Mouse (Mus musculus) spleen, postnatal 14 days (tissue): Measurements from ENCODE around the gene Angptl2.

Experiments used
- DNase-seq, 2 experiments: peaks; one replicate each; pipeline ENCODE4 v3.0.0; 2021 to 2022; ENCODE audit warnings: low spot score in 2 of 2

Gene Angptl2

GRCm38 (mm10) chr2:33230701-33231100 is 14.8 kb downstream of the Angptl2 start:
- no peak for DNase-seq

DNA sequence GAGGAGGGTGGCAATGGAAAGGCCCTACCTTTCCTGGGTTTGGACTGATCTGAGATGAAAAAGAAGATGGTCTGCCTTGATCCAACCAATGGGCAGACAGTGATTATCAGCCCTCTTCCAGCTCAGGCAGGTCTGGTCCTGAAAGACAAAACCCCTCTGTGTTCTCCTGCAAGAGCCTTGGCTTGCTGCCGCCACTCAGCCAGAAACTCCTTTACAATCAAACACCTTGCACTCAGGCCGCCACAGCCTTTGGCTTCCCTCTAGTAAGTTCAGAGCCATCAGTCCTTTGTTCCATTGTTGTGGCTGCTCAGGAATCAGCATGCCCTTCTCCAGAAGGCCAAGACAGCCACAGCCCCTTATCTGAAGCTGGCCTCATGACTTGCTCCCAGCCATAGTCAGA is 15.9 kb downstream of the Angptl2 start:
- DNase-seq, result no peak

DNA sequence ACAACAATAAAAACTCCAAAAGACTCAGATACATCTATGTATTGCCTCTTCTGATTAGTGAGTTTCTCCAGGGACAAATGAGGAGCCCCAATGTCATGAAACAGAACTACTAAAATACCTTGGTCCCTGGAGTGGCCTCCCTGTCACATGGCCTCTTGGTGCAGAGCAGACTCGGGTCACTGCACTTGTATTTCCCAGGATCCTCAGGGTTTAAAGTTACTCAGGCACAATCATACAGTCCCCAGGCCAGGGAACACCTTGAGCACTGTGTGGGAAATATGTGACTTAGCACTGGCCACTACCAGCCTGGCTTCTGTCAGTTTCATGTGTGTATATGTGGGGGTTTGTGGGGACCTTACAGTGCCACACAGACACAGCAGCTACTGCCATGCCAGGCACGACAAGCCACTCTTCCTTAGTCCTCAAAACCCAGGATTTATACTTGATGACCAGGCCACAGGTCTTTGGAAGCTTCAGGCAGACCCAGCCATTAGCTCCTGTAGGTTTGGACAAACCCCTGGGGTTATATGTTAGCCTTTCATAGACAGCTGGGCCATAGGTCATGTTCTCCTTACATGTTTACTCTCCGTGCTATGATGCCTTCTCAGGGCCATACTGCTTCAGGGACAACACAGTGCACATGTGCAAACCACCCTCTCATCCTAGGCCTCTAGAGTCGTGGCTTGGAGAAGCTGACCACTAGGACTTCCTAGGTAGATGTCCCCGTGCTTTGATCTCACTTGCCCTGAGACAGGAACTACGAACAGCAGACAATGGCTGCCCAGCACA is 17.1 kb downstream of the Angptl2 start:
- no peak for DNase-seq

DNA sequence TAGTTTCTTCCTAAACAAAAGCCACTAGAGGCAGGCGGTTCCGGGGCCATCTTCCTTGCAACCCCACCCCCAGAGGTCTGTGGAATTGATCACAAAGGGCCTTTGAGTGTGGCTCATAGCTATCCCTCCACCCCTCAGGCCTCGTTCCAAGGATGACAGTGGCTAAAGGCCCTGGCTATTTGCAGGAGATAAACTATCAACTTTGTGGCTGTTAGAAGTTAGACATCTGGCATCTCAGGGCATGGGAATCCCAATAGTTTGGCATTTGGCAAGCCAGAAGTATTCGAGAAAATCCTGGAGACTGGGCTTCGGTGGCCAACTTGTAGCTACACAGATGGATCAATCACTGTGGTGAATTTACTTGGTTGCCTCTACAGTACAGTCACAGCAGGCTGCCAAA is 18.0 kb downstream of the Angptl2 start:
- DNase-seq, result no peak

DNA sequence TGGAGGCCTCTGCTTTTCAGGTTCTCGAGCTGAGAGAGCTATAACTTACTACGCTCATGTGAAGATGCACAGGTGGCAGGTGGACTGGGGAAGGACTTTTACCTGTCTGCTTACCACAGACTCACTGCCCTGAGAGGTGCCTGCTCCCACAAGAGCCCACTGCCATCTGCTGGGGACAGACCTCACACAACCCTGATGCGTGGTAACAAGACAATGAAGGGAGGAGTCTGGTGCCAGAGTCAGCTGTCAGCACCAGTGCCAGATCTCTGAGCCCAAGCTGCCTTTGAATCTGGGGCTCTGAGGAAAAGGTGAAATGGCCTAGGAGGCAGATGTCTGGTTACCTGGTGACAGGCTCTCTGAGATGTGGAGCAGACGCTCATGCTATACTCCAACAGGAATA is 19.0 kb downstream of the Angptl2 start:
- no peak for DNase-seq

- no peak for DNase-seq
Measured at GRCm38 (mm10) chr2:33237581-33237980, 21.7 kb downstream of the Angptl2 start.

DNA sequence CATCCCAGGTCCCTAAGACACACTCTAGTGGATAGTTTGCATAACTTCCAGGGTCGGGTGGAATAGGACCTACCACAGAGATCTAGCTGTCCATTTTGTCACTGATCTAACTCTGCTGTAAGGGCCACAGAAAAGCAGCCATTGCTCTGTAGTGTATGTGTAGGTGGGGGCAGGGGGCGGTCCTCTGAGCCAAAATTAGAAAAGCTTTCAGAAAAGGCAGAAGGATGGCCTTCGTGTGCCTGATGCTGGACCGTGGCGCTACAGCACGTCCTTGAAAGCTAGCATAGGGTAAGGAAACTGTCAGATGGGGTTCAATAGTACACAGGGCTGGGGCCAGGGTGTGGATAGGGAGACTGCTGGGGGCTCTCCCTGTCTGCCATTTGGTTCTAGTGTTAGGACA is 29.0 kb downstream of the Angptl2 start:
- DNase-seq, result no peak

GRCm38 (mm10) chr2:33245350-33245749 is 29.5 kb downstream of the Angptl2 start:
- DNase-seq, result no peak

- no peak for DNase-seq
Measured at GRCm38 (mm10) chr2:33246841-33247240, 31.0 kb downstream of the Angptl2 start.

GRCm38 (mm10) chr2:33248549-33248948 is 32.7 kb downstream of the Angptl2 start:
- DNase-seq, result no peak

DNA sequence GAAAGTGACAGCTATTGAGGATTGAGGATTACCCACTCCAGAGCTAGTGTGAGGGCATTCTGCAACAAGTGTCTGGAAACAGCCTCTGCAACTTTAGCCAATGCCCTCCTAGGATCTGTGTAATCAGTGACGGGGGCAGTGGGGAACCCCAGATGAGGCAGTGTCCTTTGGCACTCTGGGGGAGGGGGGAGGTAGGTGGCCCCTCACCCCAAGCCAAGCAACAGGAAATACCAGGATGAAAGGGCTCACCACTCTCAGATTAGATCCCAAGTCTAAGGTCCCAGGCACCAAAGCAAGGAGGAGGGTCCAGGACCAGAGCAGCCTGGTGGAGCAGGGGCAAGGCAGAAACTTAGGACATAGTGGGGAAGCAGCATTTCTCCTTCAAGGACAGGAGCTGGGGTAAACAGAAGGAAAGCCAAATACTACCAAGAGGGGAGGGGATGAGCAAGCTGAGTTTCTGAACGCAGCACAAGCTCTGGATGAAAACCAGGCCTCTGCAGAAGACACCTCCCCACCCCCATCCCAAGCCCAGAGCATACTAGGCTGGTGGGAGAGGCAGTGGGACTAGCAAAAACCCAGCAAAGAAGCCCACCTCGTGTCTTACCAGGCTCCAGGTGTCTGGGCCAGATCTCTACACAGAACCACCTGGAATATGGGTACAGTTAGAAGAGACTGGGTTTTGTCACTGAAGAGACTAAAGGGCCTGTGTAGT is 34.2 kb downstream of the Angptl2 start:
- DNase-seq, result no peak

DNA sequence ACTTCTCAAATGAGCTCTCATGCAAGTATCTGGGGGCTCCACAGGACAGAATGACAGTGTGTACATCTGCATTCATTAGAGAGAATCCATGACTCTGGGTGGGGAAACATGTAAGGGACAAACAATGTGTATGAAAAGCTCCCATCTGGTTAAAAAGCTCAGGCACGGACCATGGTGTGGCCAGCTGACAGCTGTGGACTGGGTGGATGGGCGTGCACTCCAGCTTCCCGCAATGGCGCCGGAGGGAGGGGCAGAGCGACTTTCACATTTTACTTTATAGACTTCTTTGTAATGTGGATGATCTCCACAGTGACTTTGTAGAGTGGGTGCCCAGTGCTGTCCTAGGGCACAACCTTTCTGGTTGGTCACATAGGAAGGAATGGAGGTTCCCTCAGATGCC is 36.9 kb downstream of the Angptl2 start:
- no peak for DNase-seq

- DNase-seq, result no peak
Measured at GRCm38 (mm10) chr2:33253572-33254190, 37.8 kb downstream of the Angptl2 start.

DNA sequence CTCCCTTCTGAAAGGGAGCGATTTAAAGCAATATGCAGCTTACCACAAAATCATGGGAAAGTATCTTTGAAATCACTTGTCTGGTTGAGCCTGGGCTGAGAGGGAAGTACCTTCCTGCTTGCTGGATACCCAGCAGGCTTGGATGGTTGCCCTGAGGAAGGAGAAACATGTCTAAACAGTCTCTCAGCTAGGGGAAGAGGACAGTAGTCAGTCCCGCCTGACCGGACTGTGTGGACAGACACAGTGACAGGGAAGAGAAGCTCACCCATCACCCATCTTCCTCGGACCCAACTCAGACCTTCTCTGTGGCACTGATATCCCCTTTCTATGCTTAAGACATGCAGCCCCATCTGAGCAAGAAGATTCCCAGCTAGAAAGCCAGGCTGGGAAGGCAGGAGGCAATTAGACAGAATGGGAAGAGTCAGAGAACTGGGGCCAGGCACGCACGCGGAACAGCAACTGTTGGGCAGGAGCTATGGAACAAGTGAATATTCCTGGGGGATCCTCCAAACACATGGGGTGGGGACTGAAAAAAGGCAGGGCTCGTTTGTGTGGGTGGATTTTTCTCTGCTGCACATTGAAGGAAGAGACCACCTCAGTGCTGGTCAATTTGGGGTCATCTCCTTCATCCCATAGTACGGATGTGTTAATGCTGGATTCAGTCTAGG is 38.6 kb downstream of the Angptl2 start:
- DNase-seq, result no peak

- no peak for DNase-seq
Measured at GRCm38 (mm10) chr2:33256769-33257537, 41.1 kb downstream of the Angptl2 start.

DNA sequence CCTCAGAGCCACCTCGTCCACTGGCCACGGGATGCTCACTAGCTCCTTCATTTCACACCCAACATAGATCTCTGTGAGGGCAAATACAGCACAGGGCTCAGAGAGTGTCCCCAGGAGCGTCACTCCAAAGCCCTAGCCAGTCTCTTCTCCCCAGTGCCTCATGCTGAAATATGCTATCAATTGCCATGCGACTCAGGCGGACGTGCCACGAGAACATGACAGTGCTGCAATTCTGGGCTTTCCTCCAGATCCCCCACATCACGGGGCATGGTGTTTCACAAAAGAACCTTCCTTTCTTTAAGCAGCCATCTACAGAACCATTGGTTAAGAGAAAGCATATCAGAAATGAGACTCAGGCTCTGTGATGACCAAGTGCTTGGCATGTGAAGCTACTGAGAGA is 44.9 kb downstream of the Angptl2 start:
- DNase-seq, result no peak

GRCm38 (mm10) chr2:33261475-33261874 is 45.6 kb downstream of the Angptl2 start:
- no peak for DNase-seq

DNA sequence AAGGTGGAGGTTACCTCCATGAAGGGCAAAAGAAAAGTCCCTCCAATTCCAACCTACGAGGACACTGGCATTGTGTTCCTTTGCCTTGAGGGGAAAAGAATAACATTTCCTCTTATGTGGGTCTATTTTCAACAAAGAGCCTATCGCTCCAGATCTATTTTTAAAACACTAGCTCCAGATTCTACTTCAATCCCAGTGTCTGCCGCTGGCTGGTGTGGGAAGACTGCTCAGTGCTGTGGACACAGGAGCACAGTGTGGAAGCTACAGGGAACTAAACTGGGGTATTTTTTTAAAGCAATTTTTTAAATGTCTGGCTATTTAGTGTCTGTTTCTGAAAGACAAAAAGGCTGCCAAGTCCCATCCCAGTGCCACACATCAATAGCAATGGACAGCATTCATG is 49.9 kb downstream of the Angptl2 start:
- DNase-seq, result no peak

DNA sequence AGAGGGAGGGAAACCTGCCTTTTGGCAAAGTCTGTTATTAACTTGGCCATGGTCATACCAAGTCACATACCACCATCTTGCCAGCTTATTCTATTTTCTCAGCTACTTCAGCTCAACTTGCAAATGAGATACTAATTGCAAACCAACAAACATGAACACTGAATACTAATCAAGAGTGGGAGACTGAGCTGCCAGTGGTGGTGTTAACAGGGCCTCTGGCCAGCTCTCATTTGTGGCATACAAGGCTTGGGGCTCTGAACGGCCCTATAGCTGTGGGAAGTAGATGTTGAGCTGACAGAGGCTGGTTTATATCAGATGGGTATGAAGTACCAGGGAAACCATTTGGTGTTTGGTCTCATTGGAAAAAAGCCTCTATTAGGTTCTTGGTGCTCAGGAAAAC is 51.2 kb downstream of the Angptl2 start:
- no peak for DNase-seq

DNA sequence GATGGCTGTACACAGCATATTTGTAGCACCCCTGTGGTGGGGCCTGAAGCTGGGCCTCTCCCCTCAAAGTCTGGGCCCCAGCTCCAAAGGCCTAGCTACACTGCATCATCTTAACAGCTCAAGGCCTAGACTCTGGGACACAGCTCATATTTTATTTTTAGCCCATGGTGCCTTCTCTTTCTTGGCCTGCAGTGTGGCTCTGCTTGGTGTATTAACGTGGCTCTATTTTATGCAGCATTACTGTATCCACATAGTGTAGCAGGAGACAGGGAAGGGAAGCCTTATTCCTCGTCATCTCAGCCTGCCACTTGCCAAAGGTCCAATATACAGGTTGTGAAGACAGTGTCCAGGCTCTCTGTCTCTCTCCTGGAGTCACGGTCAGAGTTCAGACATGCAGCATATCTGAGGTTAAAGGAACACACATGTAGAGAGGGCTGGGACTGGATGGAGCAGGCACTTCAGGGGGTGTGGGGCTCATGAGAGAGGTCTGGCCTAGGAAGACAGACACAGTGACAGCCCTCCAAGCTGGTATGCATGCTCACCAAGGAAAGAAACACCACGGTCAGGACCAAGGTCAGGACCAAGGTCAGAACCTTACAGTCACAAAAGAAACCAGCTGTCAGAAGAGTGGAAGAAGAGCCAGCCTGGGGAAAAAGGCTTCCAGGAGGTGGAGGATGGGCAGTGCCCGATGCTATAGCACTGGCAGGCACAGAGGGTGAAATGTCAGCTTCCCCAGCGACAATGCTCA is 52.7 kb downstream of the Angptl2 start:
- no peak for DNase-seq

DNA sequence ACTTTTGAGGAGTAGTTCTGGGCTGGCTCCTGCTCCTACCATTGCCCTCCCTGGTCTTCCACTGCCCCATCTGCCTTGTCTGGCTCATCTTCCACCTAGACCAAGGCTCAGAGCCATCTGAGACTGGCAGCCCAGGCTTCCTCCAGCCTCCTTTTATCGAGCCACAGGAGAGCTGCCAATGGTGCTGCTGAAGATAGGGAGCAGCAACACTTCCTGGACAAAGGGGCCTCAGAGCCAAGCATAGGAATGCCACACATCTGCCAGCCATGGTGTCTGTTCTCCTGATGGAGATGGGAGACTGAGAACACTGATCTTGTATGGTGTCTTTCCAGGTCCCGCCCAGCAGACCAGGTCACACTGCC is 53.2 kb downstream of the Angptl2 start:
- DNase-seq, result no peak
